Mouse (Mus musculus) midbrain, embryonic 13.5 days (tissue): ENCODE data around the gene Cd80. TPM values are rescaled to one million over a fixed set of nuclear protein-coding genes. Genes with fewer than 3 reads are reported as not detected.
A peak's percentile ranks its signal among the peaks of the same experiment; 100 is the strongest.

Source experiments
- ATAC-seq: fragments of 200-750 bp; cut with Nextera tagmentation; 2 replicates; pipeline ENCODE4 v1.8.0; 2017; ENCODE audit warnings: mild to moderate bottlenecking, moderate TSS enrichment, moderate library complexity
- H3K27ac ChIP-seq: fragments of 300-500 bp; sonication (generic); 2 replicates; pipeline ENCODE4 v1.5.1; 2015; ENCODE audit warnings: inconsistent platforms, mild to moderate bottlenecking, moderate library complexity
- H3K27me3 ChIP-seq: fragments of 300-500 bp; sonication (generic); 2 replicates; pipeline ENCODE4 v1.6.1; 2015; ENCODE audit warnings: mild to moderate bottlenecking, inconsistent platforms
- H3K36me3 ChIP-seq: fragments of 300-500 bp; sonication (generic); 2 replicates; pipeline ENCODE4 v1.6.1; 2015; ENCODE audit warnings: mild to moderate bottlenecking, inconsistent platforms
- H3K4me1 ChIP-seq: fragments of 300-500 bp; sonication (generic); replicated peaks from 2 replicates; pipeline ENCODE4 v1.6.1; 2015; ENCODE audit warnings: inconsistent platforms
- H3K4me2 ChIP-seq: fragments of 300-500 bp; sonication (generic); replicated peaks from 2 replicates; pipeline ENCODE4 v1.6.1; 2015; ENCODE audit warnings: moderate library complexity, mild to moderate bottlenecking, inconsistent platforms
- H3K4me3 ChIP-seq: fragments of 300-500 bp; sonication (generic); replicated peaks from 2 replicates; pipeline ENCODE4 v1.5.1; 2015; ENCODE audit warnings: mild to moderate bottlenecking, inconsistent platforms
- H3K9ac ChIP-seq: fragments of 300-500 bp; sonication (generic); replicated peaks from 2 replicates; pipeline ENCODE4 v1.6.1; 2015; ENCODE audit warnings: mild to moderate bottlenecking, inconsistent platforms
- H3K9me3 ChIP-seq: fragments of 300-500 bp; sonication (generic); 2 replicates; pipeline ENCODE4 v1.6.1; 2016; ENCODE audit warnings: mild to moderate bottlenecking, inconsistent platforms
- WGBS: fragments of 180-500 bp; shearing (Covaris S2); methylation state at CpG from one replicate; pipeline ENCODE4 v1.1.7; 2015; 5-methylcytosine and 5-hydroxymethylcytosine counted together
- polyA plus RNA-seq: library from polyadenylated mRNA; unstranded; fragments of >200 nt; fragmentation: Nextera tagmentation; extraction: Ambion mirVana; gene quantifications from 2 replicates; pipeline ENCODE4 v1.2.1, GENCODE M21; 2015

Gene Cd80
- polyA plus RNA-seq, 1 experiment from 2014 or later, result 0.69 TPM

DNA sequence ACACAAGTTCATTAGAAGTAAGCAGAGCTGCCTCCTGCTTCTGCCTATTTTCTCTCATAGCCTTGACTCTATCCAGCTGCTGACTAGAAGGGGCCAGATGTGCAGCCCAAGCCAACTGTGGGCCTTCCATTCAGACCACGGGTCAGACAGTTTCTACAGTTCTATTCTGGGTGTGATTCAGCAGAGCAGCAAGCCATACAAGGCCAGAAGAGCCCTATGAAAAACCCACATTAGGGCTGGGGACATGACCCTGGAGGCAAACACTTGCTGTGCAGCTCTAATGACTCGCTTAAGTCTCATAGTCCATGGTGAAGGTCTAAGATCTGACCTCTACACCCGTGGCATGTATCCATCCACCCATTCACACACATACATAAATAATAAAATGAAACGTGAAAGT, 10.7 kb downstream of the Cd80 start:
- Histone ChIP-seq H3K36me3 (no peaks in the 10 kb centered on the region), H3K27ac (no peak overlapping the region), H3K9ac (no peak overlapping the region), H3K9me3 (no peaks in the 10 kb centered on the region), H3K27me3 (no peaks in the 10 kb centered on the region), H3K4me3 (no peak overlapping the region), H3K4me1 (no peaks in the 10 kb centered on the region), H3K4me2 (no peak overlapping the region)
- WGBS, result 82% methylated on average over 4 of the region's 4 CpGs
- no peak for ATAC-seq

DNA sequence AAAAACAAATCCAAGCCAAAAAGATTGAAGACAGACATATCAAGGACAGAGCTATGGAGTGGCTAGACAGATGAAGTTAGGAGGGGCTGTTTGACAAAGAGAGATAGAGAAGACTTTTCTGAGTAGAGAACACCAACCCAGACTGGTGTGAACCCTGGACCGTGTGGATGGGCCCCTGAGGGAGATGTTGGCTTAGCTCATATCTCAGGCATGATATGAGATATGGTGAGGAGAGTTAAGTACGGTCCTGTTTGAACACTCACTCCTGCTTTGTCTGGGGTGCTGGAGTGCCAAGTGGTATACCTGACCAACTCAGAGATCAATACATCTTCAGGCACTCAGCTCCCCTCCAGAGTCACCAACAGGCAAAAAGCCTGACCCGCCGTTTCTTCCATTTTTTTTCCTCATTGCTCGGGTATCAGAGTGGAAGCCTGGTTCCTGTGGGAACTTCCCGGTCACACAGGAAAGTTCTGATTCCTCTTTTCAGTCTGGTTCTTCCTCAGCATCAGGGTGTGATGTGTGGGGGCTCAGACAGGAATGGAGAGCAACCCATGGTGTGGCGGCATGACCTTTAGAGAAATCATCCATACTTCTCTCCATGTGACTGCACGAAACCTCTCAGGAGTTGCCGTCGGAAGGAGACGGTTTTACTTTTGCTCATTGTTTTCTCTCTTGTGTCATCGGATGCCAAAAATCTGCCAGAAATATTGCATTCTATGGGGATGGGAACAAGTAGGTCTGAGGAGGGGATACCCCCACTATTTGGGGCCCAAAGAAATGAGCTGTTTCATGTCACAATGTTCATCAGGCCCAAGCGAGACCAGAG, 11.9 kb downstream of the Cd80 start:
- Histone ChIP-seq H3K27me3 (no peaks in the 10 kb centered on the region), H3K4me2 (no peak overlapping the region), H3K9ac (no peak overlapping the region), H3K27ac (no peak overlapping the region), H3K36me3 (no peaks in the 10 kb centered on the region), H3K4me1 (no peaks in the 10 kb centered on the region), H3K4me3 (no peak overlapping the region), H3K9me3 (no peaks in the 10 kb centered on the region)
- ATAC-seq, result no peak
- 92% methylated on average over 13 of the region's 13 CpGs for WGBS

DNA sequence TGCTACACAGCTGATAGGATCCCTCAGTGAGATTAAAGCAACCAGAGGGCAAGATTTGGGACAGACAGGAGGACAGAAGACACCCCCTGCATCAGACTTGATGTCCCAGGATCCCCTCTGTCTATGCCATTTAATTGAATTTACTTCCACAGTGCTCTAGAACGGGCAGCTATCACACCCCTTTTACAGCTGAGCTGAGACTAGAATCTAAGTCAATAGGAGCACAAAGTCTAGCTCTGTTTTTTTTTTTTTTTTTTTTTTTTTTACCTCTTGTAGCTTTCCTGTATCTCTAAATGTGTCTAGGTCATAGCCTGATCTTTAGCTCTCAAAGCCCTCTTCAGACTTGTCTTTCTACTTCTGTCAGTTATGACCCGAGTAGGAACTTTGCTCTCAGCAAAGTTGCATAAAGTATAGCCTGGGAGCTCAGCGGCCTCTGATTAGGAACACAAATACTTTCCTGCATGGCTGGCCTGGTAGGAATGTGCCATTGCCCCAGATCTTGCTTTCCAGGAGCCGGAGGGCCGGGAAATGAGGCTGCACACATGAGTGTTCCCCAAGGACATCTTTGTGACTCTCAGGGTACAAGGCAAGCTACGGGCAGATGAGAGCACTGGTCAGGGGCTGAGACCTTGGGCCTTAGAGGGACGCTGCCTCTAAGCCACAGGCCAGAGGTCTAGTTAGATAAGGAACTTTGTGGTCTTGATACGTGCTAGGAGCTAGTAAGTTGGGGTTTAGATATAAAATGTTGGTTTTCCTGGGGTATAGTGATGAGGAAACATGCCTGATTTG, 12.8 kb downstream of the Cd80 start:
- Histone ChIP-seq H3K9ac (no peak overlapping the region), H3K9me3 (no peaks in the 10 kb centered on the region), H3K4me1 (no peaks in the 10 kb centered on the region), H3K27ac (no peak overlapping the region), H3K27me3 (no peaks in the 10 kb centered on the region), H3K4me3 (no peak overlapping the region), H3K36me3 (no peaks in the 10 kb centered on the region), H3K4me2 (no peak overlapping the region)
- 84% methylated on average over 8 of the region's 8 CpGs for WGBS
- ATAC-seq, result no peak

GRCm38 (mm10) chr16:38468706-38469018, 13.3 kb downstream of the Cd80 start:
- no peaks in the 10 kb centered on the region for H3K27me3 ChIP-seq
- ATAC-seq, result no peak
- WGBS, result 35% methylated on average over 3 of the region's 3 CpGs
- no peaks in the 10 kb centered on the region for H3K36me3 ChIP-seq
- no peak overlapping the region for H3K4me3 ChIP-seq
- H3K9ac ChIP-seq, result no peak overlapping the region
- H3K27ac ChIP-seq, result no peak overlapping the region
- no peaks in the 10 kb centered on the region for H3K4me1 ChIP-seq
- H3K9me3 ChIP-seq, result no peaks in the 10 kb centered on the region
- no peak overlapping the region for H3K4me2 ChIP-seq

DNA sequence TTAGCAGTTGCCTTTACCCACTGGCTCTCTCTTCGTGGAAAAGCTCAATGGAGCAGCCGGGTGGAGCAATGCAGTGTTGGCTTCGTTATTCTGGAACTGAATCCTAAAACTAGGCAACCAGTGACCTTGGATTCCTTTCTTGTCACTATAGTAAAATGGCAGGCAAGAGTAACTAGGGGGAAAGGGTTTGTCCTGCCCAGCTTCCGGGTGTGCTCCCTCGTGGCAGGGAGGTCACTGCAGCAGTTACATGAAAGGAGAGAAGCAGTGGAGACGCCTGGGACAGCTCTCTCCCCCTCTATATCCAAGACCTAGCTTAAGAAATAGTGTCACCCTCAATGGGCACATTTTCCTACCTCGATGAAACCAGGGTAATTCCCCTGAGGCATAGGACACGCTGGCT, 14.1 kb downstream of the Cd80 start:
- H3K9me3 ChIP-seq, result no peaks in the 10 kb centered on the region
- no peak for ATAC-seq
- 75% methylated on average over 8 of the region's 8 CpGs for WGBS
- H3K4me1 ChIP-seq, result no peaks in the 10 kb centered on the region
- H3K27me3 ChIP-seq, result no peaks in the 10 kb centered on the region
- no peak overlapping the region for H3K9ac ChIP-seq
- H3K36me3 ChIP-seq, result no peaks in the 10 kb centered on the region
- H3K4me2 ChIP-seq, result no peak overlapping the region
- no peak overlapping the region for H3K27ac ChIP-seq
- no peak overlapping the region for H3K4me3 ChIP-seq

DNA sequence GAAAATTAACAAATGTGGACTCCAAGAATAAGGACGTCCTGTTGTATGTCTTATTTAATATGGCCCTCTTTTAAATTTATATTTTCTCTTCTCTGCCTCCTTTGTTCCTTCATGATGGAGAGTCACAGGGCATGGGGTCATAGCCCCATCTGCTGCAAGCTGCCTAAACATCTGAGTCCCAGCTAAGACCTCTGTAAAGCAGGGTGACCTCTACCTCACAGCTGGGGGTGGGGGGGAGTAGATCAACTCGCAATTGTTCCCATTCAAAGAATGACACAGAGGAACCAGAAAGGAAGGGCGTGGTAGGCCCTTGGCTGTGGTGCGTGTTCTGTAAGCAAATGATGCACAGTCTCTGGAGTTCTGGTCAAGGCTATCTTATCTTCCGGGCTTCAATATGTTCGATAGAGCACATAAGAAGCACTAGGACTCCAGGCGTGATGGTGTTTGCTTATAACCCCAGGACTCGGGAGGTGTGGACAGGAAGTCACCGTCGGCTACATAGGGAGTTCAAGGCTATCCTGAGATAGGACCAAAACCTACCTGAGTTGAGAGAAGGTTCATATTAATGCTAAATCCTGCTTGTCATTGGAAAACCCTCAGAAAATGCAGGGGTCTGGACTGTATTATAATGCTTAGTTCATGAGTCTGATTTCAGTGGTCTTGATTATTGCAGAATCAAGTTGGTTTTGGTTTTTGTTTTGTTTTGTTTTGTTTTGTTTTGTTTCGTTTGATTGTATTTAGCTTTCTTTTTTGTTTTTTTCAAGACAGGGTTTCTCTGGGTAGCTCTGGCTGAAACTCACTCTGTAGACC, 16.5 kb downstream of the Cd80 start:
- ATAC-seq, result no peak
- WGBS, result 80% methylated on average over 11 of the region's 11 CpGs

DNA sequence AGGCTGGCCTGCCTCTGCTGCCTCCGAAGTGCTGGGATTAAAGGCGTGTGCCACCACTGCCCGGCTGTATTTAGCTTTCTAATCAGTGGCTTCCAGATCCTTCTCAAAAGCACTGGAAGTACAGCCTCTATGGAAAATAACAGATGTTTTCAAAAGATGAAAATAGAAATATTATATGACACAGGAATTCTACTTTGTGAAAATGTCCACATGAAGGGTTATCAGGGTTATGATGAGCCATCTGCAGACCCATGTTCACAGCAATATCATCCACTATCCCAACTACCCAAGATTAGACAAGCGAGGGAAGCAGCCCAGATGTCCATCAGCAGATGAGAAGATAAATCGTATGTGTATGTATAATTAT, 17.1 kb downstream of the Cd80 start:
- H3K9me3 ChIP-seq, result no peaks in the 10 kb centered on the region
- H3K4me1 ChIP-seq, result peaks cover 10% of the 10 kb centered on the region
- ATAC-seq, result no peak
- no peak overlapping the region for H3K9ac ChIP-seq
- H3K36me3 ChIP-seq, result no peaks in the 10 kb centered on the region
- H3K4me3 ChIP-seq, result no peak overlapping the region
- 94% methylated on average over 5 of the region's 5 CpGs for WGBS
- no peak overlapping the region for H3K4me2 ChIP-seq
- 0 out of 2 replicates have a peak, but pooled peaks cover 3% of the 10 kb centered on the region for H3K27me3 ChIP-seq
- no peak overlapping the region for H3K27ac ChIP-seq

More for the DNA sequence above, 16.5 kb downstream of the Cd80 start:
- Histone ChIP-seq H3K4me2 (no peak overlapping the region), H3K4me1 (peaks cover 8% of the 10 kb centered on the region), H3K4me3 (no peak overlapping the region), H3K9ac (no peak overlapping the region), H3K27ac (no peak overlapping the region), H3K9me3 (no peaks in the 10 kb centered on the region), H3K27me3 (0 out of 2 replicates have a peak, but pooled peaks cover 3% of the 10 kb centered on the region), H3K36me3 (no peaks in the 10 kb centered on the region)

GRCm38 (mm10) chr16:38473661-38474060, 18.3 kb downstream of the Cd80 start:
- H3K36me3 ChIP-seq, result no peaks in the 10 kb centered on the region
- ATAC-seq, result no peak
- no peak overlapping the region for H3K4me3 ChIP-seq
- no peaks in the 10 kb centered on the region for H3K9me3 ChIP-seq
- no peak overlapping the region for H3K27ac ChIP-seq
- 89% methylated on average over 5 of the region's 5 CpGs for WGBS
- H3K27me3 ChIP-seq, result 0 out of 2 replicates have a peak, but pooled peaks cover 3% of the 10 kb centered on the region
- H3K9ac ChIP-seq, result no peak overlapping the region
- H3K4me2 ChIP-seq, result no peak overlapping the region
- H3K4me1 ChIP-seq, result peaks cover 10% of the 10 kb centered on the region

DNA sequence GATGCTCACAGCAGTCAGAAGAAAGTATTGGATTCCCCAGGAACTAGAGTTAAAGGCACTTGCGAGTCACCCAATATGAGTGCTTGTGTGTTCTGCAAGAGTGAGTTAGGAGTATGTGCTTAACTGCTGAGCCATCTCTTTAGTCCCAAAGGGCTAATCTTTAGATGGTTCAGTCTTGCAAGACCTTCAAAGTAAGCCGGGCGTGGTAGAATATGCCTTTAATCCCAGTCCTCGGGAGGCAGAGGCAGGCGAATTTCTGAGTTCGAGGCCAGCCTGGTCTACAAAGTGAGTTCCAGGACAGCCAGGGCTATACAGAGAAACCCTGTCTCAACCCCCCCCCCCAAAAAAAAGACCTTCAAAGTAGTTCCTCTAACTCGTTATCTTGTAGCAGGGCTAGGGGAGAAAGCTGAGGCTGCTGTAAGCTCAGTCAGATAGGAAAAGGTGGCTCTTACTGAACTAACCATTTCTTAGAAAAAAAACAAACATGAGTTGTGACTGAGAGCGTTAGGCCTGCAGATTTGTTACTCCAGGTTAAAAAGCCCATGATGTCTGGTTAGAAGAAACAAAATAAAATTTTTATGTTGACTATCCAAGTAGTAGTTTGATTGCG, 19.4 kb downstream of the Cd80 start:
- no peak overlapping the region for H3K9ac ChIP-seq
- peaks cover 10% of the 10 kb centered on the region for H3K4me1 ChIP-seq
- no peaks in the 10 kb centered on the region for H3K9me3 ChIP-seq
- ATAC-seq, result no peak
- H3K4me3 ChIP-seq, result no peak overlapping the region
- H3K36me3 ChIP-seq, result no peaks in the 10 kb centered on the region
- 0 out of 2 replicates have a peak, but pooled peaks cover 3% of the 10 kb centered on the region for H3K27me3 ChIP-seq
- no peak overlapping the region for H3K27ac ChIP-seq
- no peak overlapping the region for H3K4me2 ChIP-seq
- WGBS, result 89% methylated on average over 9 of the region's 9 CpGs

DNA sequence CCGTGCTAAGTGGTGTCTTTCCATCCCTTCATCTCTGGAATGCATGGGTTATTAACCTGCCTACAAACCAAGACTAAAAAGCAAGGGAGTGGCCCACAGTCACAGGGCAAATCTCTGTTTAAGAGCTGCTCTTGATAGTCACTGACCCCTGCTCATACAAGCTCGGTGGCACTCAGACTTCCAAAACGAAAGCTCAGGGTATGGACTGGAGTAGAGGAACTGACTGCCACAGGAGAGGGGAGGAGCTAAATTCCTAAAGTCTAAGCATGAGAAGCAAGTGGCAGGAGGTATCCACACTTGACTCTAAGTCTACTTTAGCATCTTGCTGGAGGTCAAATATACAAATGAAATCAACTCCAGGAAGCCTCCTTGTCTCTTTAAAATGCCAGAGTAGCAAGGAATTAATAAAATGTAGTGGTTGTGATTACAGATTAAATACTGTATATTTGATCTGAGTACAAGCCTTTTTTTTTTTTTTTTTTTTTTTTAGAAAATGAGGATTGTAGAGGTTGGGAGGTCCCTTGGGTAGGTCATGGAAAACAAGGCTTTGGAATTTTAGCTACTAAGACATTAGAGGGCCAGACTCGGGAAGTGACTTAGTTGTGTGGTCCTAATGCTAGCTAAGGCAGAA, 20.4 kb downstream of the Cd80 start:
- Histone ChIP-seq H3K27me3 (0 out of 2 replicates have a peak, but pooled peaks cover 3% of the 10 kb centered on the region), H3K27ac (no peak overlapping the region), H3K4me3 (peak overlapping the region; percentile 41; the same call in 1 of the 2 replicates), H3K9me3 (no peaks in the 10 kb centered on the region), H3K4me1 (peaks cover 10% of the 10 kb centered on the region), H3K36me3 (no peaks in the 10 kb centered on the region), H3K4me2 (peak overlapping the region; percentile 67), H3K9ac (no peak overlapping the region)
- WGBS, result 58% methylated on average over 4 of the region's 4 CpGs
- ATAC-seq, result 0 out of 2 replicates have a peak, but pooled peaks have one; percentile 6
